Mouse (Mus musculus): ENCODE measurements around the gene P4ha1. TPM values are rescaled to one million over a fixed set of nuclear protein-coding genes. Genes with fewer than 3 reads are reported as not detected.

The P4ha1 gene
- total RNA-seq, 2 experiments from 2014 or later: 4.2 to 15.8 TPM

Other genes starting within 250 kb of the P4ha1 start
- gene Sept10, start 101.4 kb upstream of the P4ha1 start, total RNA-seq (2014; fragmentation: Nextera tagmentation): 0.37 TPM in 1 of 2 replicates, not detected in the other
- not detected in 2 replicates for gene Sept10, start 101.4 kb upstream of the P4ha1 start, total RNA-seq (2017)
- gene Sowahc, start 101.3 kb upstream of the P4ha1 start, total RNA-seq (2014; fragmentation: Nextera tagmentation): 0.62 TPM in 1 of 2 replicates, not detected in the other
- gene Sowahc, start 101.3 kb upstream of the P4ha1 start, total RNA-seq (2017): 0.15 and 2.1 TPM in 2 replicates
- gene Gm10273, start 72.3 kb downstream of the P4ha1 start, total RNA-seq (2014; fragmentation: Nextera tagmentation): 20.6 and 40.3 TPM in 2 replicates
- gene Gm10273, start 72.3 kb downstream of the P4ha1 start, total RNA-seq (2017): 82.6 and 90.1 TPM in 2 replicates
- gene Pla2g12b, start 80.4 kb downstream of the P4ha1 start, total RNA-seq (2014; fragmentation: Nextera tagmentation): not detected in 2 replicates
- not detected in 2 replicates for gene Pla2g12b, start 80.4 kb downstream of the P4ha1 start, total RNA-seq (2017)
- gene Oit3, start 118.5 kb downstream of the P4ha1 start, total RNA-seq (2014; fragmentation: Nextera tagmentation): not detected in 2 replicates
- not detected in 2 replicates for gene Oit3, start 118.5 kb downstream of the P4ha1 start, total RNA-seq (2017)

Data from megakaryocyte-erythroid progenitor cell, adult 5-6 weeks (primary cell).